Mouse (Mus musculus) G1E (cell line): Measurements from ENCODE around the gene Tmem270. TPM values are rescaled to one million over a fixed set of nuclear protein-coding genes. Genes with fewer than 3 reads are reported as not detected.
"Not testable (repeated sequence)": the region's sequence is repeated elsewhere in the genome, so short reads cannot be mapped to it uniquely, and the experiment has no call there.

ENCODE experiments used
- ATAC-seq: 2 replicates; pipeline ENCODE4 v1.8.0; 2016; ENCODE audit warnings: mild to moderate bottlenecking; ENCODE audit not compliant: insufficient number of reproducible peaks, poor library complexity, low FRiP score, severe bottlenecking; ENCODE audit errors: extremely low read depth
- DNase-seq: peaks from one replicate; pipeline ENCODE4 v3.0.0; 2012; ENCODE audit warnings: low spot score
- H3K27me3 ChIP-seq: 2 replicates; pipeline ENCODE4 v1.6.1; 2012; ENCODE audit warnings: mild to moderate bottlenecking, low read length, inconsistent platforms; ENCODE audit not compliant: insufficient read depth
- H3K36me3 ChIP-seq: replicated peaks from 2 replicates; pipeline ENCODE3; 2012; ENCODE audit warnings: mild to moderate bottlenecking, inconsistent platforms
- H3K4me1 ChIP-seq: 2 replicates; pipeline ENCODE4 v1.6.1; 2012; ENCODE audit warnings: low read depth, low read length, inconsistent platforms, mixed read lengths; ENCODE audit not compliant: insufficient read depth
- H3K4me3 ChIP-seq: 2 replicates; pipeline ENCODE4 v1.5.1; 2012; ENCODE audit warnings: low read depth, mild to moderate bottlenecking, inconsistent platforms, low read length, moderate library complexity, mixed read lengths
- H3K9me3 ChIP-seq: replicated peaks from 2 replicates; pipeline ENCODE4 v1.6.1; 2012; ENCODE audit warnings: inconsistent platforms
- CTCF ChIP-seq: IDR thresholded peaks from 2 replicates; pipeline ENCODE4 v1.5.1; 2012; ENCODE audit warnings: low read depth, low read length, inconsistent platforms, mixed read lengths
- GATA1 ChIP-seq: IDR thresholded peaks from 2 replicates; pipeline ENCODE4 v1.6.1; 2012; ENCODE audit warnings: borderline replicate concordance, low read length, inconsistent platforms, mixed read lengths
- GATA2 ChIP-seq: IDR thresholded peaks from 2 replicates; pipeline ENCODE4 v1.6.1; 2012; ENCODE audit warnings: low read depth, low read length, inconsistent platforms, borderline replicate concordance
- POLR2AphosphoS5 ChIP-seq: IDR thresholded peaks from 2 replicates; pipeline ENCODE4 v1.6.1; 2012; ENCODE audit warnings: low read depth, low read length, inconsistent platforms; ENCODE audit not compliant: insufficient replicate concordance
- TAL1 ChIP-seq: conservative IDR thresholded peaks from 2 replicates; pipeline ENCODE4 v1.6.1; 2012; ENCODE audit warnings: low read depth, low read length, inconsistent platforms, mixed read lengths
- polyA plus RNA-seq: library from polyadenylated mRNA; stranded (reverse); fragments of >175 nt; gene quantifications from 2 replicates; pipeline ENCODE4 v1.2.3, GENCODE M21; 2012
- total RNA-seq, 2 experiments: library from RNA; stranded (forward) in 1 of 2; stranded (reverse) in 1 of 2; fragments of 200-1000 nt in 1 of 2; fragments of >200 nt in 1 of 2; fragmentation: Nextera tagmentation in 1 of 2; gene quantifications; 2 replicates each; pipeline ENCODE4 v1.2.3; 2014 to 2017

Tmem270 gene
- total and polyA plus RNA-seq, 3 experiments: not detected

- ATAC-seq: no peak
- H3K4me1 ChIP-seq: peaks cover 13% of the 10 kb centered on the region
- no peaks in the 10 kb centered on the region for H3K9me3 ChIP-seq
- no peak overlapping the region for H3K4me3 ChIP-seq
- peaks cover 32% of the 10 kb centered on the region for H3K27me3 ChIP-seq
- no peak for DNase-seq
- H3K36me3 ChIP-seq: no peaks in the 10 kb centered on the region
- TF ChIP-seq POLR2AphosphoS5 (no peak), TAL1 (no peak)
Measured at GRCm38 (mm10) chr5:134946063-134946856, 39.7 kb upstream of the Tmem270 start.

GRCm38 (mm10) chr5:134945266-134945959 is 38.9 kb upstream of the Tmem270 start:
- TF ChIP-seq POLR2AphosphoS5 (no peak), CTCF (0 out of 2 replicates have a peak, but pooled peaks have one; percentile 10), GATA2 (no peak), GATA1 (no peak)
- DNase-seq: no peak
- H3K4me3 ChIP-seq: no peak overlapping the region
- no peak for ATAC-seq
- H3K36me3 ChIP-seq: no peaks in the 10 kb centered on the region
- peaks cover 27% of the 10 kb centered on the region for H3K27me3 ChIP-seq
- peaks cover 15% of the 10 kb centered on the region for H3K4me1 ChIP-seq
- H3K9me3 ChIP-seq: no peaks in the 10 kb centered on the region

GRCm38 (mm10) chr5:134944179-134944578 is 37.6 kb upstream of the Tmem270 start:
- H3K4me1 ChIP-seq: peaks cover 15% of the 10 kb centered on the region
- H3K9me3 ChIP-seq: no peaks in the 10 kb centered on the region
- no peaks in the 10 kb centered on the region for H3K36me3 ChIP-seq
- H3K27me3 ChIP-seq: peaks cover 25% of the 10 kb centered on the region
- ATAC-seq (no peak), DNase-seq (no peak)
- H3K4me3 ChIP-seq: no peak overlapping the region
- TF ChIP-seq GATA1 (no peak), TAL1 (no peak)

- Histone ChIP-seq H3K4me3 (no peak overlapping the region), H3K4me1 (peaks cover 15% of the 10 kb centered on the region), H3K36me3 (no peaks in the 10 kb centered on the region), H3K9me3 (no peaks in the 10 kb centered on the region), H3K27me3 (peaks cover 19% of the 10 kb centered on the region)
- TF ChIP-seq GATA1 (no peak), POLR2AphosphoS5 (no peak), TAL1 (no peak), CTCF (no peak), GATA2 (no peak)
- DNase-seq: no peak
- no peak for ATAC-seq
Measured at GRCm38 (mm10) chr5:134942740-134943139, 36.2 kb upstream of the Tmem270 start.

GRCm38 (mm10) chr5:134941472-134942209 is 35.1 kb upstream of the Tmem270 start:
- Histone ChIP-seq H3K9me3 (no peaks in the 10 kb centered on the region), H3K27me3 (peaks cover 15% of the 10 kb centered on the region), H3K36me3 (no peaks in the 10 kb centered on the region), H3K4me3 (no peak overlapping the region), H3K4me1 (peaks cover 19% of the 10 kb centered on the region)
- no peak for ATAC-seq
- no peak for TF ChIP-seq GATA1
- no peak for TF ChIP-seq CTCF
- TF ChIP-seq GATA2: no peak
- TF ChIP-seq TAL1: no peak
- no peak for TF ChIP-seq POLR2AphosphoS5
- DNase-seq: no peak

- H3K27me3 ChIP-seq, H3K9me3 ChIP-seq, ATAC-seq, H3K4me3 ChIP-seq, DNase-seq: not testable (repeated sequence)
- peaks cover 12% of the 10 kb centered on the region for H3K36me3 ChIP-seq
- peaks cover 25% of the 10 kb centered on the region for H3K4me1 ChIP-seq
Measured at GRCm38 (mm10) chr5:134939554-134939953, 33.0 kb upstream of the Tmem270 start.
